Mouse (Mus musculus) stomach, postnatal 0 days (tissue): ENCODE measurements around the gene Fzd5.

ENCODE experiments used
- CTCF ChIP-seq: IDR thresholded peaks from 2 replicates; pipeline ENCODE4 v1.5.1; 2016; ENCODE audit warnings: antibody characterized with exemption, low read depth, mild to moderate bottlenecking, moderate library complexity
- EP300 ChIP-seq: optimal IDR thresholded peaks from 2 replicates; pipeline ENCODE3; 2016; ENCODE audit warnings: antibody characterized with exemption

DNA sequence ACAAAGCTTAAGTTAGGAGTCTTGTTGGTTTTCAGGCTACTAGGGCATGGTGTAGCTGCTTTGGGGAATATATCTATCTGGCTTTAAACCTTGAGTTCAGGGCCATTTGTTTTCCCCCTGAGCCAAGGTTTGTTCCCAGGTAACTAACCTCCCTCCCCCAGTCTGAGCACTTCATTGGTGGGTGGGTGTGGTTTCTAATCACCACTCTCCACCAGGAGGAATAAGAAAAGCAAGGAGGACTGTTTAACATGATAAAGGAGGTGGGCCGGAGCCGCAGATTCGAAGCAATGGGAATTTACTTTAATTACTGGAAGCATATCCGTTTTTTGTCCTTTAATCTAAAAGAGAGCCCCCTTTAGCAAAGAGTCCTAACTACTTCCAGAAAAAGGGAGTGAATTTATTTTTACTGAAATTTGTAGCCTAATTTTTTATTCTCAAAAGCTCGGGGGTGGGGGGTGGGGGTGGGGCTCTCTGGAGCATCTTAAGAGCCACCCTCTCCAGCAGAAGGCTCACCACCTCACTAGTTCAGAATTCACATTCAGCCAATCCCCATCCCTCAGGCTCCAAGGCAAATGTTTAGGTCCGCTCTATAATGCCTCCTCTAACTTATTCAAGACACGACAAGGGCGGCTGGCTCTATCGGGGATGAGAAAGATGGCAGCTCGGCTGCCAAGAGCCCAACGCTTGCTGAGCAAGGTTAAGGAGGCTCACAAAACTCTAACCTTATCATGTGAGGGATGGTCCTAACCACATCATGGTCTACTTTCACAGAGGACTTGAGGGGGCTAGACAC, 3.9 kb downstream of the Fzd5 start:
- TF ChIP-seq CTCF (no peak), EP300 (no peak)
